Mouse (Mus musculus) cortical plate, adult 2 months (tissue): ENCODE measurements around the gene Rnf123.

Experiments
- CTCF ChIP-seq: fragments of 200-500 bp; IDR thresholded peaks from 2 replicates; pipeline ENCODE4 v1.5.1; 2011; ENCODE audit warnings: mild to moderate bottlenecking, control low read depth, low read length; ENCODE audit not compliant: insufficient read depth; ENCODE audit errors: extremely low read depth
- POLR2A ChIP-seq: fragments of 200-500 bp; IDR thresholded peaks from 2 replicates; pipeline ENCODE4 v1.6.1; 2011; ENCODE audit warnings: mild to moderate bottlenecking, low read length, control low read depth; ENCODE audit not compliant: insufficient read depth; ENCODE audit errors: extremely low read depth

- TF ChIP-seq CTCF (no peak), POLR2A (no peak)
Observed at GRCm38 (mm10) chr9:108072481-108072924, 10.6 kb downstream of the Rnf123 start.
